Mouse (Mus musculus): ENCODE results near the gene St6galnac6. TPM values are rescaled to one million over a fixed set of nuclear protein-coding genes. Genes with fewer than 3 reads are reported as not detected.
A peak's percentile ranks its signal among the peaks of the same experiment; 100 is the strongest.

The St6galnac6 gene
- total RNA-seq, 1 experiment from 2014 or later = 4.8 TPM

DNA sequence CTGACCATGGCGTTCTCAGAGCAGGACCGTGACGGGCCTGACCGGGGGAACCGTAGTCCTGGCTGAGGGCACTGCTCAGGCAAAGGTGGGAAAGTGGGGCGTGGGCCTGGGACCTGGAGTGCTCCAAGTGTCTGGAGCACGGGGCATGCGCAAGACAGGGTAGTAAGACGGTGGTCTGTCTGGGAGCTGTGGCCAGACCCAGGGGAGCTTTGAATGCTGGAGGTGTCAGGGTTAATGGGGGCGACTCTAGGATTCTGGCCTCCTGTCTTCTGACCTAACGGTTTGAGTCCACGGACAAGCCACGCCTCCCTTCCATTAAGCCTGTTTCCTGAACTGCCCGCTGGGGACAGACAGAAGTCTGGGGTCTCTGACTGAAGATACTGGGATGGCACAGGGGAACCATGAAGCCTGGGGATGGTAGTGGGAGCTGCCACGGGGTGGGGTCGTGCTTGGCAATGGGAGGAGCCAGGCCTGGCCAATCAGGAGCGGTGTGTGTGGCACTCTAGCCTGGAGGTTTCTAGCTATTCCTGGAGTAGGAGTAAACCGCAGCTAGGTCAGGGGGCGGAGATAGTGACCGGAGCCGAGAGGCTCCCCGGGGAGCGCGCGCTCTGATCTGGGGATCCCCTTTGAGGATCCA lies 8.8 kb downstream of the St6galnac6 start:
- ATAC-seq (replicated peaks; ENCODE audit: insufficient number of reproducible peaks, low FRiP score, low TSS enrichment, poor library complexity, severe bottlenecking) = peak; percentile 76

- ATAC-seq (replicated peaks; ENCODE audit: insufficient number of reproducible peaks, low FRiP score, low TSS enrichment, poor library complexity, severe bottlenecking) = no peak
These were observed 9.4 kb downstream of the St6galnac6 start for GRCm38 (mm10) chr2:32608778-32609435.

GRCm38 (mm10) chr2:32610610-32611229 lies 11.2 kb downstream of the St6galnac6 start:
- ATAC-seq (replicated peaks; ENCODE audit: insufficient number of reproducible peaks, low FRiP score, low TSS enrichment, poor library complexity, severe bottlenecking) = no peak

GRCm38 (mm10) chr2:32612274-32612673 lies 12.8 kb downstream of the St6galnac6 start:
- no peak for ATAC-seq (replicated peaks; ENCODE audit: insufficient number of reproducible peaks, low FRiP score, low TSS enrichment, poor library complexity, severe bottlenecking)

DNA sequence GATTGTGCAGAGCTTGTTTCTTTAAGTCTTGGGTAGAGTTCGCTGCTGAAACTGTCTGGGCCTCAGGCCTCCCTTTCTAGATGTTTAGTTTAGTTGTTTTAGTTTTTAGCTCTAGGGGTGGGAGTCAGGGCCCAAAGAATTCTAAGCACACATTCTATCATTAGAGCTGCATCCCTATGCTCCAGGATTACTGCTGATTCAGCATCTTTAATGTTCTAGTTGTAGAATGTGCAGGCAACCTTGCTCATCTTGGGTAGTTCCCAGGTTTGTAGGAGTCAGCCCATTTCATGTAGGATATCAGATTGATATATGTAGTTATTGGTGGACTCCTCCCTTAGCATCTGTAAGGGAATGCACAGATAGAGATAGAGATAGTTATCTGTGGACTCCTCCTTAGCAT lies 17.6 kb downstream of the St6galnac6 start:
- ATAC-seq (replicated peaks; ENCODE audit: insufficient number of reproducible peaks, low FRiP score, low TSS enrichment, poor library complexity, severe bottlenecking) = no peak

GRCm38 (mm10) chr2:32617601-32618000 lies 18.1 kb downstream of the St6galnac6 start:
- ATAC-seq (replicated peaks; ENCODE audit: insufficient number of reproducible peaks, low FRiP score, low TSS enrichment, poor library complexity, severe bottlenecking) = no peak

GRCm38 (mm10) chr2:32618051-32618450 lies 18.5 kb downstream of the St6galnac6 start:
- ATAC-seq (replicated peaks; ENCODE audit: insufficient number of reproducible peaks, low FRiP score, low TSS enrichment, poor library complexity, severe bottlenecking) = no peak

DNA sequence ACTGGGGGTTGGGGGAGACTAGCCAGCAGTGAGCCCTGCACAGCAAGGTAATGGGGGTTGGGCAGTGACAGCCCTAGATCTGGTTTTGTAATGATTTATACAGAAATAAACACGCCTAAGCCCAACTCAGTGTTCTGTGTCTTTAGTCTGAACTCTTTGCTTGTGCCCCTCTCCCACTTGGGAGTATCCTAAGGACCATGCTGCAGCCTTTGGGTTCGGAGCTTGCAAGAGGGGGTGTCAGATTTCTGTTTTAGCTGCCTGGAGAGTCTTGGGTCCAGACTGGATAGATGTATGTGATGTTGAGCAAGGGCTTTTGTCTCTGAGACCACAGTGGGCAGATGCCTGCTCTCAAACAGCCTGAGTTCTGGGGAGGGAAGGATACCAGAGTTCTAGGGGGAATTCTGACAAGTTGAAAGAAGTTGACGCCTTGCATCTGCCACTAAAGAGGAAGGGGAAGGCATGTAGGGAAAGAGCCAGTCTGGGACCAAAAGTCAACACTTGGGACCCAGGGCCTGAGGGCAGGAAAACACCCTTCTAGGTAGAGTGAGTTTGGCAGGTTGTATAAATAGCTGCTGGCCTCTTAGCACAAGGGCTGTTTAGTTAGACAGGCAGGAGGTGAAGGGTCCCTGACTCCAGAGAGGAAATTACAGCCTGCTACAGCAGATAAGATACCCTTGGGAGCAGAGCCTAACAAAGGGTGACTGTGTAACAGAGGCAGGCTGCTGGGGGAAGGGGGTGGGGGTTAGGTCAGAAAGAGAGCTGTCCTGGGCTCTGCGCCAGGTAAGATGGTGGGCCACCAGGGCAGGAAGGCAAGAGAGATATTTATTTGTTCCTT lies 21.4 kb downstream of the St6galnac6 start:
- ATAC-seq (replicated peaks; ENCODE audit: insufficient number of reproducible peaks, low FRiP score, low TSS enrichment, poor library complexity, severe bottlenecking) = no peak

- ATAC-seq (replicated peaks; ENCODE audit: insufficient number of reproducible peaks, low FRiP score, low TSS enrichment, poor library complexity, severe bottlenecking) = no peak
These were observed 22.0 kb downstream of the St6galnac6 start, which contains the start of gene Ak1 for GRCm38 (mm10) chr2:32621517-32621859. Gene Ak1, plus strand, starts transcription at chr2:32621758.

DNA sequence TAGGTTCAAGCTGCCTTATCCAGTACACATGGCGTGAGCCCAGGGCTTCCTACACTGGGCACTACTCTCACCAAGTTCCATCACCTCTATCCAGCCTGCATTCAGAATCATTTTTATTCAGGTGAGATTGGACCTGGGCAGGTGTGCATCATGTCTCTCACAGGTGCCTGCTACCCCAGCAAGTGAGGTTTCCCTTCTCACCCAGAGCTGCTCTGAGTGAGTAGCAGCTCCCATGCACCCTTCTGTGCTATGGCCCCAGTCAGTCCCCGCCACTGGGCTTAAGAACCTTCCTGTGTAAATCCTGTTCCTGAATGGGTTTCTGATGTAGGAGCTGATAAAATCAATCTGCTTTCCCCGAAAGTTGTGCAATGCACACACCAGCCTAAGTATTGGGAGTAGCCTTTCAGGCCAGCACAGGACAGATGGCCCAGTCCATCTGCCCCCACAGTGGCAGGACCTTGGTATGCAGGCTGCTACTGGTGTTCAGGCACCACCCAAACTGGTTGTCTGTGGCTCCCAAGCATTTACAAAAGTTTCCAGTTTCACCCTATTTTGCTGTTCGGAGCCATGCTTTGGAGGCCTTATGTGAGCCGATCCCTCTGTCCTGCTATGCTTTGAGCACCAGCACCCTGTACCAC lies 24.7 kb downstream of the St6galnac6 start:
- no peak for ATAC-seq (replicated peaks; ENCODE audit: insufficient number of reproducible peaks, low FRiP score, low TSS enrichment, poor library complexity, severe bottlenecking)

DNA sequence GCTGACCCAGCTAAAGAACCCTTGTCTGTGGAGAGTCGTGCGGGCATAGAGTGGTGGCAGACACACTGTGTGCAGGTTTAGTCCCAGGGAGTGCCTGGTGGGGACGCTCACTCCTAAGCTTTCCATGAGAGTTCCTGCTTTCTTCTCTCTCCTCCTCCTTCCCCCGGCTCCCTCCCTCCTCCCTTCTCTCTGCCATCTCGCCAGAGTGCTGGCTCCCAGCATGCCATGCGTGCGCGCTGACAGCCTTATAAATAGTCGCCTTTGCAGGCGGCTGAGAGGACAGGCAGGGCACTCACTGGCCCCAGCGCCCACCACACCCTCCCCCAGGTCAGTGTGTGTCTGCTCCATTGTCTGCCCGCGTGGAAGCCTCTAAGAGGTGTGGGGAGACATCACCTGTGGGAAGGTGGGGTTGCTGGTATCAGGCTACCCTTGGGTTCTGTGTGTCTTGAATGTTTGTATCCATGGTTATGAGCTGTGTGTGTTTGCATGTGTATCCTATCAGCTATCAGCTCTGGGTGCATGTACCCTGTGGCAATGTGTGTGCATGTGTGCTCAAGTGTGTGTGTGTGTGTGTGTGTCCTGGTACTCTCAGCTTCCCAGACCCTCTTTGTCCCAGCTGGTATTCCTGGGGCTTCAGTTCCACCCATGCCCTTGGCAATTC lies 25.8 kb downstream of the St6galnac6 start:
- no peak for ATAC-seq (replicated peaks; ENCODE audit: insufficient number of reproducible peaks, low FRiP score, low TSS enrichment, poor library complexity, severe bottlenecking)

GRCm38 (mm10) chr2:32625873-32626694 lies 26.6 kb downstream of the St6galnac6 start:
- ATAC-seq (replicated peaks; ENCODE audit: insufficient number of reproducible peaks, low FRiP score, low TSS enrichment, poor library complexity, severe bottlenecking) = no peak

DNA sequence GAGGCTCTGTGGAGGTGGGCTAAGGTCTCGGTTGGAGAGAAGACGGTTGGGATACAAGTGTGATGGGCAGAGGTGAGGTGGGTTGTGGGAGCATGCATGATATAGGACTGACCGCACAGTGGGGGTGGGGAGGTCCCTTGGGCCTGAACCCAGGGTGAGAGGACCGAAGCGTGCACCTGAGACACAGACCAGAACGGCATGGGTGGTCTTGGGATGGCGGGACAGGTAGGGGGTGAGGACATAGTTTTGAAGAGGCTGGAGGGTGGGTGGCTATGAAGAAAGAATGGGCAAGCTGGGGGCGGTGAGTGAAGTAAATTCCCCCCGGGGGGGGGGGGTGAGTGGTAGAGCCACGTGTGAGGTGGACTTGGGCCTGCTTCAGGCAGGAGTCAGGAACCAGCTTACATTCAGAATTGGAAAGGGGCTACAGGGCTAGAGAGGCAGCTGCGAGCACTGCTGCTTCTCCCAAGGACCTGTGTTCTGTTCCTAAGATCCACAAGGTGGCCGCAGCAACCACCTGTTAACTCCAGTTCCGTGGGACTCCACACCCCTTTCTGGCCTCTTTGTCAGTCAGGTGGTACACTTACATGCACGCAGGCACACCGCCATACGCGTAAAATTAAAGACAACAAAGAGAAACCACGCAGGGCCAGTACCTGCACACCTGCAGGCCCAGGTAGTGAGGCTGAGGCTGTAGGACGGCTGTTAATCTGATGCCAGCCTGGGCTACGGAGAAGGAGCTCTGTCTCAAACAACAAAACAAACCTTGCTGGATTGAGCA lies 27.9 kb downstream of the St6galnac6 start:
- ATAC-seq (replicated peaks; ENCODE audit: insufficient number of reproducible peaks, low FRiP score, low TSS enrichment, poor library complexity, severe bottlenecking) = no peak

GRCm38 (mm10) chr2:32628044-32628550 lies 28.6 kb downstream of the St6galnac6 start:
- no peak for ATAC-seq (replicated peaks; ENCODE audit: insufficient number of reproducible peaks, low FRiP score, low TSS enrichment, poor library complexity, severe bottlenecking)

- ATAC-seq (replicated peaks; ENCODE audit: insufficient number of reproducible peaks, low FRiP score, low TSS enrichment, poor library complexity, severe bottlenecking) = no peak
These were observed 29.2 kb downstream of the St6galnac6 start for GRCm38 (mm10) chr2:32628729-32629128.

DNA sequence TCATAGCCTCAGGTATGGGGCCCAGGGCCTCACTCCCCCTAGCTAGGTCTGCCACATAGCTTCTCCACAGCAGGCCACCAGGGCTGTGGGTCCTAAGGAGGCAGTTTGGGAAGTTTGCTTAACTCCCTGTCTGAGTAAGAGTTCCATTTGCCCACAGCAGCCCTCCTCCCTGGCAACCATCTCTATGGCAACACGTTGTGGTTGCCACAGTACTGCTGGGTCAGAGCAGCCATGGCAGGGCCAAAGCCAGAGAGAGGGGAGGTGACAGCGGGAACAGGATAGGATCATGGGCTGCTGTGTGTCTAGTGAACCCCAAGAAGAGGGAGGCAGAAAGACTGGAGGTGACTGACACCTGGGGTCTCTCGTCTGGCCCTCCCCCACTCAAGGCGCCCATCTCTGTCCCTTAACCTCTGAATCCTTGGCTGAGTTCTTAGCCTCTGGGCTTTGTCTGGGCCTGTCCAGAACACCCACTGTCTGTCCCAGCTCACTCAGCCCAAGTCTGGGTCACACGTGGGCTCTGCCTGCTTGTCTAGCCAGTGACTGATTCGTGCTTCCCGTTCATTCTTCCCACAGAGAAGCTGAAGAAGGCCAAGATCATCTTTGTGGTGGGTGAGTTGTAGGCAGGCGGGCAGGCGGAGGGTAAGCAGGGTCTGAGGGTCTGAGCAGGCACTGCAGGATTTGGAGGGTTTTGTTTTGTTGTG lies 29.9 kb downstream of the St6galnac6 start:
- no peak for ATAC-seq (replicated peaks; ENCODE audit: insufficient number of reproducible peaks, low FRiP score, low TSS enrichment, poor library complexity, severe bottlenecking)

Data from monocyte, adult 5-6 weeks (primary cell).